Mouse (Mus musculus) kidney, embryonic 14.5 days (tissue): ENCODE measurements around the gene Tex35. TPM values are rescaled to one million over a fixed set of nuclear protein-coding genes. Genes with fewer than 3 reads are reported as not detected.
A peak's percentile ranks its signal among the peaks of the same experiment; 100 is the strongest.

Experiments used
- ATAC-seq: fragments of 200-750 bp; cut with Nextera tagmentation; 2 replicates; pipeline ENCODE4 v1.8.0; 2017; ENCODE audit warnings: moderate number of reproducible peaks, mild to moderate bottlenecking, moderate TSS enrichment, moderate library complexity; ENCODE audit not compliant: low FRiP score, low TSS enrichment
- H3K27ac ChIP-seq: fragments of 300-500 bp; sonication (generic); 2 replicates; pipeline ENCODE4 v1.5.1; 2014; ENCODE audit warnings: low read depth, mild to moderate bottlenecking, low read length, moderate library complexity, mixed read lengths
- H3K27me3 ChIP-seq: fragments of 300-500 bp; sonication (generic); 2 replicates; pipeline ENCODE4 v1.6.1; 2014; ENCODE audit warnings: mild to moderate bottlenecking, low read length; ENCODE audit not compliant: control insufficient read depth, insufficient read depth
- H3K36me3 ChIP-seq: fragments of 300-500 bp; sonication (generic); 2 replicates; pipeline ENCODE4 v1.6.1; 2014; ENCODE audit warnings: low read length, mixed read lengths; ENCODE audit not compliant: control insufficient read depth, insufficient read depth
- H3K4me1 ChIP-seq: fragments of 300-500 bp; sonication (generic); 2 replicates; pipeline ENCODE4 v1.6.1; 2014; ENCODE audit warnings: low read length, mixed read lengths; ENCODE audit not compliant: control insufficient read depth, insufficient read depth
- H3K4me2 ChIP-seq: fragments of 300-500 bp; sonication (generic); replicated peaks from 2 replicates; pipeline ENCODE4 v1.6.1; 2014; ENCODE audit warnings: low read depth, mild to moderate bottlenecking, low read length
- H3K4me3 ChIP-seq: fragments of 300-500 bp; sonication (generic); 2 replicates; pipeline ENCODE4 v1.5.1; 2014; ENCODE audit warnings: mild to moderate bottlenecking, low read length
- H3K9ac ChIP-seq: fragments of 300-500 bp; sonication (generic); 2 replicates; pipeline ENCODE4 v1.6.1; 2014; ENCODE audit warnings: low read depth, mild to moderate bottlenecking, low read length, moderate library complexity
- H3K9me3 ChIP-seq: fragments of 300-500 bp; sonication (generic); 2 replicates; pipeline ENCODE4 v1.6.1; 2016; ENCODE audit warnings: low read length; ENCODE audit not compliant: control insufficient read depth
- WGBS: fragments of 180-500 bp; shearing (Covaris S2); extraction: QIAGEN DNeasy Blood & Tissue Kit; methylation state at CpG from one replicate; pipeline ENCODE4 v1.1.7; 2014; 5-methylcytosine and 5-hydroxymethylcytosine counted together
- polyA plus RNA-seq: library from polyadenylated mRNA; unstranded; fragments of >200 nt; fragmentation: Nextera tagmentation; extraction: Ambion mirVana; gene quantifications from 2 replicates; pipeline ENCODE4 v1.2.1, GENCODE M21; 2014

Gene Tex35
- polyA plus RNA-seq, 1 experiment from 2014 or later = not detected

DNA sequence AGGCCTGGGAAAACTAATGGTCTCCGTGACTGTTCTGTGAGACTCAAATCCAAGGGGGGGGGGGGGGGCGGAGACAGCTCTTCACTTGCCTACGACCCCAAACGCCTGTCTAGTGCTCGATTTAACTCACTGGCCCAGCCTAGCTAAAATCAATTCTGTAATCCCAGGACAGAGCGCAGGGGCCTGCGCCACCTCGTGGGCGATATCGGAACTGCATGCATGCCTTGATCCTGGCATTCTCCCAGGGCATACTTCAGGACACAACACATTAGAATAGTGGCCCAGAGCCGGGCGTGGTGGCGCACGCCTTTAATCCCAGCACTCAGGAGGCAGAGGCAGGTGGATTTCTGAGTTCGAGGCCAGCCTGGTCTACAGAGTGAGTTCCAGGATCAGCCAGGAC, 32.2 kb downstream of the Tex35 start:
- no peaks in the 10 kb centered on the region for H3K27me3 ChIP-seq
- 9% methylated on average over 15 of the region's 15 CpGs for WGBS
- H3K9ac ChIP-seq = no peak overlapping the region
- H3K27ac ChIP-seq = no peak overlapping the region
- peak; percentile 24; the same call in 1 of the 2 replicates for ATAC-seq
- H3K4me3 ChIP-seq = no peak overlapping the region
- 0 out of 2 replicates have a peak, but pooled peaks cover 8% of the 10 kb centered on the region for H3K4me1 ChIP-seq
- no peaks in the 10 kb centered on the region for H3K36me3 ChIP-seq
- no peak overlapping the region for H3K4me2 ChIP-seq
- no peaks in the 10 kb centered on the region for H3K9me3 ChIP-seq

DNA sequence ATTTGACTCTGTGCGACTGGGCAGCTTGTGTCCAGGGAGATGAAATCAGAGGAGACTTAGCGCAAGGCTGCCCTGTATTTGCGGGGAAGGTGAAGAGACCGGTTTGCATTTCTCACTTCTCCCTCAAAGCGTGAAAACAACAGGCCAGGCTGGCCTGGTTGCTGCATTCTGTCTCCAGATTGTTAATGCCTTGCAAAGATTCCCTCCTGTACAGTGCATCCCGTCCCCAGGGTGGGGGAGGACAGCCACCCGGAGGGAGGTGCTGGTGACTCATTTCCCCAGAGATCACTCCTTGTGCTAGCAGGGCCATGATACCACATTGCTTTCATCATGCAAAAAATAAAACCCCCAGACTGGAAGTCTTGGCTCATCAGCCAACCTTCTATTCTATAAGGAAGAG, 33.5 kb downstream of the Tex35 start:
- ATAC-seq = no peak
- H3K9ac ChIP-seq = no peak overlapping the region
- no peaks in the 10 kb centered on the region for H3K36me3 ChIP-seq
- no peaks in the 10 kb centered on the region for H3K9me3 ChIP-seq
- 0 out of 2 replicates have a peak, but pooled peaks cover 8% of the 10 kb centered on the region for H3K4me1 ChIP-seq
- WGBS = 42% methylated on average over 7 of the region's 7 CpGs
- H3K27me3 ChIP-seq = no peaks in the 10 kb centered on the region
- no peak overlapping the region for H3K4me3 ChIP-seq
- no peak overlapping the region for H3K27ac ChIP-seq
- H3K4me2 ChIP-seq = no peak overlapping the region

DNA sequence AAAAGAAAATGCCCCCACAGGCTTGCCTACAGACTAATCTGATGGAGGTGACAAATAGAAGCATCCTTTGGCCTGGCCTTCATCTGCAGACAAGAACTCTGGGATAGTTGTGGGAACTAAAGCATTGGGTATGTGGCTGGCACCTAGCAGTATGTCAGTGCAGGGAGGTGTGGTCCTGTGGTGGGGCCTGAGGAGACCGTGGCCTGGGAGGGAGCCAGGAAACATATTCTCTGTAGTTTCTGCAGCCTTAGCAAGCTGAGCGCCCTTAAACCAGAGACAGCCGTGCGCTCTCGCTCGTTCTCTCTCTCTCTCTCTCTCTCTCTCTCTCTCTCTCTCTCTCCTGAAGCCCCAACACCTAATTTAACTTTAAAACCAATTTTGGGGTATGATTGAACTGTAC, 34.1 kb downstream of the Tex35 start:
- H3K27me3 ChIP-seq = no peaks in the 10 kb centered on the region
- H3K36me3 ChIP-seq = no peaks in the 10 kb centered on the region
- 82% methylated on average over 6 of the region's 6 CpGs for WGBS
- no peaks in the 10 kb centered on the region for H3K9me3 ChIP-seq
- H3K9ac ChIP-seq = no peak overlapping the region
- H3K27ac ChIP-seq = no peak overlapping the region
- H3K4me1 ChIP-seq = 0 out of 2 replicates have a peak, but pooled peaks cover 8% of the 10 kb centered on the region
- ATAC-seq = no peak
- H3K4me2 ChIP-seq = no peak overlapping the region
- no peak overlapping the region for H3K4me3 ChIP-seq

DNA sequence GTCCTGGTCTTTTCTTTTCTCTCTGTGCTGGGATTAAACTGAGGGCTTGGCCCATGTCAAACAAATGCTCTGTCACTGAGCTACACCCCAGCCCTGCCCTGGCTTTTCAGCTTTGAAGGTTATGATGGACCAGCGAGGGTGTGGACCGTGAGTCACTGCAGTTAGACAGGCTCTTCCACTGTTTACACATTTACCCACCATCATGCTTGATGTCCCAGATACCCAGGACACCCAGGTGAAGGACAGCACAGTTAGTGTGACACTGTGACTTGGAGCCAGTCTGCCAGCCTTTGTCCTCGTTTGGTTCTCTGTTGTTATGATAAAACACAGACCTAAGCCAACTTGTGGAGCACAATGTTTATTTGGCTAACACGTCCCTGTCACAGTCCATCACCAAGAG, 34.9 kb downstream of the Tex35 start:
- WGBS = 33% methylated on average over 4 of the region's 4 CpGs
- no peaks in the 10 kb centered on the region for H3K9me3 ChIP-seq
- H3K27ac ChIP-seq = no peak overlapping the region
- no peak overlapping the region for H3K4me3 ChIP-seq
- H3K9ac ChIP-seq = no peak overlapping the region
- H3K4me1 ChIP-seq = 0 out of 2 replicates have a peak, but pooled peaks cover 8% of the 10 kb centered on the region
- H3K36me3 ChIP-seq = no peaks in the 10 kb centered on the region
- no peak for ATAC-seq
- H3K27me3 ChIP-seq = no peaks in the 10 kb centered on the region
- no peak overlapping the region for H3K4me2 ChIP-seq

DNA sequence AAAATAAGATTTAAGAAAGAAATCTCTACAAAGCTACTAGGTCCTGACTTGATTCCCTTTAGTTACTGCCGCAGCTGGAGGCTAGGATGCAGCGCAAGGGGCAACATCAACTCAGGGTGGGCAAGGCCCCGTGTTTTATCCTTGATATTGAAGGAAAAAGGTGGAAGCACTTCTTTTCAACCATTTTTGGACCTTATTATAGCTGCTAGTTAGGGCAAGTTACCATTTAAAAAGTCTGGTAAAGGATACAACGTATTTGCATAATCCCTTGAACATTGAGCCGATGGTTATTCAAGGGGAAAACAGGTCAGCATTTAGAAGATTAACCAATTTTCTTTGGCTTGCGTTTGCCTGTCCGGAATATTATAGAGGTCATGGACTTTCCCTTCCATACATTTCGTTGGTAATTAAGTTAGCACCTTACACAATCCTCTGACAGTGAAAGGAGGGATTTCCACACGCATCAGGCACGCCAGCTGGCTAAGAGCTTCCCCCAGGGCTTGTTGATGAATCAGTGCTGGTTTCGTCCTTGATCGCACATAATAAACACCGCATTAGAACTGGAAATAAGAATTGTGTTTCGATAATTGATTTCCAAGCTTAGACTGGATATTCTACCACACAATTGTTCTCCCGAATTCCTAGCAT, 39.2 kb downstream of the Tex35 start:
- Histone ChIP-seq H3K27ac (no peak overlapping the region), H3K4me3 (no peak overlapping the region), H3K9me3 (no peaks in the 10 kb centered on the region), H3K4me1 (no peaks in the 10 kb centered on the region), H3K4me2 (no peak overlapping the region), H3K9ac (no peak overlapping the region), H3K27me3 (no peaks in the 10 kb centered on the region), H3K36me3 (no peaks in the 10 kb centered on the region)
- 79% methylated on average over 15 of the region's 15 CpGs for WGBS
- ATAC-seq = no peak

DNA sequence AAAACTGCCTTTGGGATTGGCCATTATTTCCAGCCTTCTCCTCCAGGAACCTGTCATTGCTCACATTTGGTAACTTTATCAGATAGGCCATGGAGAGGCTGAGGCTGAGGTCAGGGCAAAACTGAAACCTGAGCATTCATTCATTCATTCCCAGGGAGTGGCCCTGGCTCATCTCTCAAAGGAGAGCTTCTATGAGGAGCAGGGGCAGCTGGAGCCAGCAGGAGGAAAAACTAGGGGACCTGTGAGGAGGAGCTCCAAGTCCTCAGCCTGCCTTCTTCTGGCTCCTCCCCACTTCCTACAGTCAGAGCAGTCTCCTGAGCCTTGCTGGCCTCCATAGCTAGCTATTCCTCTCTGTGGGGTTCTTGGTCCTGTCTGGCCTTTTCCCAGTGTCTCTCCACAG, 40.2 kb downstream of the Tex35 start:
- Histone ChIP-seq H3K4me3 (no peak overlapping the region), H3K4me1 (0 out of 2 replicates have a peak, but pooled peaks cover 6% of the 10 kb centered on the region), H3K9me3 (no peaks in the 10 kb centered on the region), H3K27ac (no peak overlapping the region), H3K9ac (no peak overlapping the region), H3K27me3 (no peaks in the 10 kb centered on the region), H3K36me3 (no peaks in the 10 kb centered on the region), H3K4me2 (no peak overlapping the region)
- no peak for ATAC-seq

DNA sequence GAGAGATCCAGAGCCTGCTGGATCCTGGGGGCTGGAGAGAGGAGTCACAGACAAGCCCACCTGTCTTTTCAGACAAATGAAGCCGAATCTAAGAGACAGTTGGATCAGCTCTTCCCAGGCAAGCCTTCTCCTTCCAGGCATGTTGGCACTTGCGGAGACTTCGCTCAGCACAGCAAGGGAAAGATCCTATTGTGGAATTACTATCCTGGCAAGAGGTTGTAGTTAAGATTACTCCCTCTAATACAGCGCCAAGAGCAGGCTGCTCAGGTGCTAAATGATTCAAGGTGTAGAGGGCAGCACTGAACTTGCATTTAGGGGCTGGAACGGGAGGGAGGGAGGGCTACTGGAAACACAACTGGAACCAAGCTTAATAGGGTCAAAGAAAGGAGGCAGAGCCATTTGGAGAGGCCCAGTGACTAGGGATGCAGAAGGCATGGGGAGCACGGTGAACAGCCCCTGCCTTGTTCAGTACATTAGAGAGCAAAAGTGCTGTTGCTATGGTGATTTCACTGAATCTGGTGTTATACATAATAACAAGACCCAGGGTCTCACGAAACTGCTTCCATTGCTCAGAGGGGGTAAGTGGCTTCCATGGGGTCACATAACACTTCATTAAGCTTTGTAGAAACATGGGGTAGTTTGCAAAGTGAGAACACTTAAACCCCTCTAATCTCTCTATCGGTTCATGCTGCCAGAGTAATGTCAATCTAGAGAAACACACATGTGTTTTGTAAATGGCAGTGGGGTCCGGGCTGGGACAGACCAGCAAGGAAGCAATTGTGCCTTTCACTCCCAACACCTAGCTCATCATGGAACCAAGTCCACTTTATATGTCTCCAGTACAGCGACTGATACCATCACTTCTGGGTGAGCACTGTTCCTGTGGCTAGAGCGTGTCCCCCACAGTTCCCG, 42.4 kb downstream of the Tex35 start:
- H3K4me2 ChIP-seq = no peak overlapping the region
- H3K36me3 ChIP-seq = no peaks in the 10 kb centered on the region
- H3K9me3 ChIP-seq = no peaks in the 10 kb centered on the region
- H3K27ac ChIP-seq = no peak overlapping the region
- no peak overlapping the region for H3K4me3 ChIP-seq
- ATAC-seq = no peak
- no peak overlapping the region for H3K9ac ChIP-seq
- 85% methylated on average over 12 of the region's 12 CpGs for WGBS
- 0 out of 2 replicates have a peak, but pooled peaks cover 6% of the 10 kb centered on the region for H3K4me1 ChIP-seq
- H3K27me3 ChIP-seq = no peaks in the 10 kb centered on the region

DNA sequence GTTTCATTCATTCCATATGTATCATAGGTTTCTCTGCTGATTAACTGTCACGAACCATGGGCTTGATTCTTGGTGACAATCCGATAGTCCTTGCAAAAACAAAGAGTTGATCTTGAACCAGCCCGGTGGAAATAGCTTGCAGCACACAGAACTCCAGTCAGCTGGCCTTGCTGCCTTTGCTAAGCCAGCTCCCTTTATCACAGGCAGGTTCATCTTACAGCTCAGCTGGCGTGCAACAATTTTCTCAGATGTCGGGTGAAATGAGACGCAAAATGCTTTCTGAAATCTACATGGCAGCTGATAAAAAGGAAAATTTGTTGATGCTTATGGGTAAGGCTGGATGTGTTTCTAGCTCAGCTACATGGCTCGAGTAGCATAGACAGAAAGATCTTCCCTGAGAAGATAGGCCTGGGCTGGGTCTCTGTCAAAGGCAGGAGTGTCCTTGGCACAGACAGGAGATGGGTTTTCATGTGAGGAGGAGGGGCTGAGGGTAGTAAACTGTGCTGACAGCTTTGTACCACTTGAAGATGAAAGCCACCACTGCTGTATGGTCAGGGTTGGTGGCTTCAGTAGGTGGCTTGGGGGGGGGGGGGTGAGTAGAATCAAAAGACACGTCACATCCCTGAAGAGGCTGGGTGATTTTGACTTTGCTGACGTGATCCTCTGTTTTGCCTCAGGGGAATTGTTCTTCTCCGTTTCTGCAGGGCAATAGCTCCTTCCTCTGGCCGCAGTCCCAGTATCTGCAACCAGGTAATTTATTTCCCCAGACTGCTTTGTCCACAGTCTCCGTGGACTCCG, 45.0 kb downstream of the Tex35 start:
- Histone ChIP-seq H3K9ac (no peak overlapping the region), H3K27me3 (no peaks in the 10 kb centered on the region), H3K36me3 (no peaks in the 10 kb centered on the region), H3K4me2 (no peak overlapping the region), H3K4me3 (no peak overlapping the region), H3K9me3 (no peaks in the 10 kb centered on the region), H3K4me1 (0 out of 2 replicates have a peak, but pooled peaks cover 6% of the 10 kb centered on the region), H3K27ac (no peak overlapping the region)
- WGBS = 36% methylated on average over 13 of the region's 13 CpGs
- peak; percentile 77 for ATAC-seq
